Mouse (Mus musculus): ENCODE results near the gene Sec63.

- no peak for TF ChIP-seq MAX (IDR thresholded peaks at IDR 0.05; ENCODE audit: low read depth)
- no peak for TF ChIP-seq E2F4 (IDR thresholded peaks at IDR 0.05; ENCODE audit: insufficient read depth)
- no peak for TF ChIP-seq POLR2A (IDR thresholded peaks at IDR 0.05; ENCODE audit: insufficient read length, low read depth)
- no peak for TF ChIP-seq USF1 (IDR thresholded peaks at IDR 0.05; ENCODE audit: low read depth)
- TF ChIP-seq TCF12 (IDR thresholded peaks at IDR 0.05; ENCODE audit: insufficient read depth, poor library complexity, severe bottlenecking), result no peak
- no peak for TF ChIP-seq MYOG (IDR thresholded peaks at IDR 0.05; ENCODE audit: control insufficient read depth in 1 of 3, insufficient read depth in 1 of 3, insufficient read length in 2 of 3, low read depth in 2 of 3)
- TF ChIP-seq SRF (IDR thresholded peaks at IDR 0.05; ENCODE audit: control insufficient read depth, insufficient read length, low read depth), result no peak
- no peak for TF ChIP-seq TCF3 (IDR thresholded peaks at IDR 0.05; ENCODE audit: insufficient read length, low read depth)
- no peak for TF ChIP-seq MYOD1 (IDR thresholded peaks at IDR 0.05; ENCODE audit: control insufficient read depth in 1 of 3, insufficient read length in 2 of 3, low read depth in 2 of 3)
- no peak for TF ChIP-seq POLR2AphosphoS2 (IDR thresholded peaks at IDR 0.05; ENCODE audit: insufficient read length, low read depth)
These were observed 87.7 kb downstream of the Sec63 start for GRCm38 (mm10) chr10:42849081-42849400.

All from myocyte (in vitro differentiated cells).